Mouse (Mus musculus): ENCODE data around the gene Dennd1a. TPM values are rescaled to one million over a fixed set of nuclear protein-coding genes. Genes with fewer than 3 reads are reported as not detected.

Dennd1a gene
- total RNA-seq, 2 experiments from 2014 or later: 17.7 to 18.9 TPM

DNA sequence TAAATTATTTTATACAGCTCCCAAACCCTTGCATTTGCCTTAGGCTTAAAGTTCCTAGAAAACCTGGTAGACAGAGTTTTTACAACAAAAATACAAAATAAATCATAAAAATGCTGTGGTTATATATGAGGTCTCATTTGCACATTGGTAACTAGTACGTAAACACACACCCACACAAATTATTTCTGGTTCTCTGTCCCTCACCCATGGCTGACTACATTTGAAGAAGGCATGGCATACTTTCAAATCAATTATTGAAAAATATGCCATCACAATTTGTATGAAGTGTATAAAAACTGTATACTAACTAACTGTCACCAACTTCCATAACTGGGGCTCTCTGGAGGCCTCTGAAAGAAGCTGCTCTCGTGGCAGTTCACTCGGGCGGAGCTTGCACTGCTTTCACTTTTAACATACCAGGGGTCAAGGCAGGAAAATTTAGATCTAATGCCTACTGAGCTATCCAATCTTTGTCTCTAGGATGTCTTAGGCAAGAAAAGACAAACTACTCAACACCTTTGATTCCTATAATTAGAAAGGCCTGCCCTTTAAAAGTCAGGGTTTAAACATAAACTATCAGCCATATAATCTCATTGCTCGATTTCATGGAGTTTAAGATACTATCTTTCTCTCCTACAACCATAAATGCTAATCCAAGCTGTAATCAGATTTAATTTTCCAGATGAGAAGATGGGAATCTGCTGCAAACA lies 122.7 kb downstream of the Dennd1a start:
- no peak for DNase-seq

GRCm38 (mm10) chr2:38162486-38162885 lies 124.7 kb downstream of the Dennd1a start:
- DNase-seq: no peak

DNA sequence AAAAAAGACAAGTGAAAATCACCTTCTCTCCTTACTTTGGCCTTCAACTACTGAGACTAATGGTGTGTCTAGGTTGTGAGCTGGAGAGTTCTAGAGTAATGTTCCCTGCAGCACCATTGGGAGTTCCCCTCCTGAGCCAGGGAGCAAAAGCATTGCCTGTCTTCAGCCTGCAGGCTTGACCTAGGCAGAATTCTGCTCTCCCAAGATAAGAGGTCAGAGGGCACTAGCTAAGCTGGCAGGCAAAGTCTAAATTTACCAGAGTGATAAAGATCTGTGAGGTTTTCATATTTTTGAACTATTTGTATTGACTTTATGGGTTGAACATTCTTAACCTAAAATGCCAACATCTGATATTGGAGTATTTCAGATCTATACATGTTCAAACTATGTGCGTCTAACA lies 125.7 kb downstream of the Dennd1a start:
- DNase-seq: no peak

DNA sequence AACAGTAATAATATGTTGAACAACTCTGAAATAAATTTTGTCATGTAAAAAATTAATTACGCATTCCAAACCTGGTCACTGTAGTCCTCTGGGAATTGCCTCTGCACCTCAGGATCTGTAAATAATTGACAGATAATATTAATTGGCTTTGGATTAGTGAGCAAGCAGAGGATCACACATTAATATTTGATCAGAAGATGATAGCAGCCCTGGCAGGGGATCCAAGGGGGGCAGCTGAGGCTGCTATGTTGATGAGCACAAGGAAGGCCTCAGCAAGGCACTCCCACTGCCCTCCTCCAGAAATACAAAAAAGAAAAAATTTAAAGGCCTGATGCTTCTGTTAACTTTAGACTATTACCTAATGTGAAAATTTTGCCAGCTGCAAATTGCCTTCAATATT lies 127.5 kb downstream of the Dennd1a start:
- DNase-seq: no peak

DNA sequence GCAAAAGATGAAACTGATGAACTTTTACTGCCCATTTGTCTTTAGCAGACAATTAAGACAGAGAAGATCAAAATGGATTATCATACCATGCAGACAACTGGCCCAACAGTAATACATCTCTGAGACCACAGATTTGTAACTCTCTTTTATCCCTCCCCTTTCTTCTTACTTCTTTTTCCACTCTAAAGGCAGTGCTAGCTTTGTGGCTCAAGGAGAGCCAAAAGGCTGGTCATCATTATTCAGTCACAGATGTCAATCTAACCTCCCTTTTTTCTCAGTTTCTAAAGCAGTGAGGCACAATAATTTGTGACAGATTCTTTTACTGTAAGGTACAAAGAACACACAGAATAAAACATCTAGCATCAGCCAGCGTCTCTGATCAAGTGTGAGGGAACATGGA lies 130.2 kb downstream of the Dennd1a start:
- no peak for DNase-seq

GRCm38 (mm10) chr2:38156001-38156400 lies 131.2 kb downstream of the Dennd1a start:
- no peak for DNase-seq

- DNase-seq: no peak
These were observed 142.4 kb downstream of the Dennd1a start for GRCm38 (mm10) chr2:38144831-38145230.

GRCm38 (mm10) chr2:38144067-38144779 lies 143.0 kb downstream of the Dennd1a start:
- no peak for DNase-seq

DNA sequence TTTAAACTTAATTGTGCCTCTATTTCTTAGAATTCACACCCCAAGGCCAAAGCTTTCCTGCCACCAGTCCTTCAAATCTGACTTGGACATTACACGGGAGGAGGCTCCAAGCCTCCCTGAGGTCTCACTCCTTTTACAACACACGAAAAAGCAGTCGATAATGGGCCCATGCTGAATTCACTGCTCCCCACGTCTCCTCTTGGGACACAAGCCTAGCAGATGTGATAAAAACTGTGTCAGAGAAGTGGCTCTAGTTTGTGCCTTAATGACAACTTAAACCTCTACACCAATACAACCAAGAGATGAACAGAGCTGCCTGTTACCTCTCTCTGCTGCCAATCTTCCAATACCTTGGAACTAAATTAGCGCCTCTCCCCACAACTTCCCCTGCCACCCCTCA lies 144.3 kb downstream of the Dennd1a start:
- no peak for DNase-seq

GRCm38 (mm10) chr2:38142210-38142609 lies 145.0 kb downstream of the Dennd1a start:
- no peak for DNase-seq

DNA sequence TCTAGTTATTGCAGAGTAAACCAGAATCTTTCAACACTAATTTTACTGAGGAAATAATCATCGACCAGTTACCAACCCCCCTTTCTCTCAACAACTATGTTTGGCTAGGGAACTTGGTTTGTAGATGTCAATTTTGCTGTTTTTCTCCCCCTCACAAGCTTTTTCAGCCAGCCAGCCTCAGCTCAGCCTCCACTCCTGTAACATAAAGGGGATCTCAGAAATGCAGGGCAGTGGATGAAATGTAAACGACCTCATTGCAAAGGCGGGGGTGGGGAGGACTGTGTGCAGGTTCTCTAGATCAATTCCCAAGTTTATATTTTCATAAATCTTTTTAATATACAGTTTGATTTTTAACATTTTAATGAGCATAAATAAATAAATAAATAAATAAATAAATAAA lies 147.7 kb downstream of the Dennd1a start:
- DNase-seq: no peak

- DNase-seq: no peak
These were observed 150.1 kb downstream of the Dennd1a start for GRCm38 (mm10) chr2:38137086-38137485.

DNA sequence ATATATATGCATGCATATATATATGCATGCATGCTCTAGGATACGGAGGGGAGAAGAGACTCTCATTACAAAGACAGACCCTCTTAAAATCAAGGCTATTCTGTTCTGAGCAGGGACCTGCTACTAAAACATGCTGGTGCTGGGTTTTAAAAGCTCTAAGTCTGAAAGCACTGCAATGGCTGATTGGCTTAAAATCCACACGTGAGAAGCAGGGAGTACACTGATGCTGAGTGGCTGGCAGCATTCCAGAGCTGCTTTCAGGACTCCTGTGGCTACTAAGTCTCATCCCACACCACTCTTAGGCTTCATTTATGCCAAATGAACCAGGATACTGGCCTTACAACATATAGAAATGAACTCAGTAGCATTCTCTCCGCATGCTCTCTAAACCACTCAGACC lies 151.8 kb downstream of the Dennd1a start:
- no peak for DNase-seq

DNA sequence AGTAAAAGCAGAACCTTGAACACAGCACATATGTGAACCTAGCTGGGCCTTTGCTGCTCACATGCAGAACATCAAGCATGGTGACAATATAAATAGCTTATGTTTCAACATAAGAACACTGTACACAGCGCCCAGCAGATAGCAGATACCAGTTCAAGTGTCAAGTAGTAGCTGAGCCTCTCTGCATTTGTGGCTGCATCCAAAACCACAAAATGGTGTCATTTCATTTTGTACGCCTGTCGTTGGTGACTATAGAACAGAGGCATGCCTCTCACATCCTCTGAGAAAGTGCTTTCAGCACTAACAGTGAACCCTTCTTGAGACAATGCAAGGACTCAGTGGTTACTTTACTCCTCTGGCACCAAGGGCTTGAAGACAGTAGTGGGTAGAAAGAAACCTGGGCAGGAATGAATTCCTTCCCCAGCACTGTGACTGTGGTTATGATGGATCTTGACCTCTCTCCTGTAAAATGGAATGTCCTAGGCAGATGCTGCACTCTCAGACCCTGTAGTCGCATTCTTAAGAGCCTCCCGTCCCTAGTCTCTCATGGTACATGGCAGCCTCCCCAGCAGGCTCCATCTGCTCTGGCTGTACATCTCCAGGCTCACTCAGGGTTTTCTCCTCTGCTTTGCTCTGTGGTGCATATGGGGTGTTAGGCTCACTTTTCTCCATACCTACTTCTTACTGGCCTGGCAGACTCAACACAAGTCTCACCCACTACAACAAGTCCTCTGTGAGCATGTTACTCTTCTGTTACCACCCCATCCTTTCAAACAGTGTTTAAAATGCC lies 154.0 kb downstream of the Dennd1a start:
- no peak for DNase-seq

GRCm38 (mm10) chr2:38132233-38132822 lies 154.9 kb downstream of the Dennd1a start:
- no peak for DNase-seq

DNA sequence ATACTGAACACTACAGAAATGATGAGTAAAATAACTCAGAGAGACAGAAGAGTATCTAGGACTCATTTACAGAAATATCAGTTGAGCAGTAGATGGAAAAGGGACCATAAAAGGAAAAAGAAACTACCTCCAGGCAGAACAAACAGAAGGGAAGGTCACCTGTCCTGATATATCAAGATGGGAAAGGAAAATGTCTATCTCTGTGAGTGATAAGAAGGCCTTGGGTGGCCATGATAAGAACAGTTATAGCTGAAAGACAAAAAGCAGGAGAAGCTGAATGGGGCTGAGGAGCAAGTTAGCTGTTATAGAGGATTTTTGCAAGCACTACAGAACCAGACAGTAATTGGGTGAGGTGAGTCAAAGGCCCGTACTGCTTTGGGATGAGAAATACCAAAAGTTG lies 155.7 kb downstream of the Dennd1a start:
- DNase-seq: no peak

DNA sequence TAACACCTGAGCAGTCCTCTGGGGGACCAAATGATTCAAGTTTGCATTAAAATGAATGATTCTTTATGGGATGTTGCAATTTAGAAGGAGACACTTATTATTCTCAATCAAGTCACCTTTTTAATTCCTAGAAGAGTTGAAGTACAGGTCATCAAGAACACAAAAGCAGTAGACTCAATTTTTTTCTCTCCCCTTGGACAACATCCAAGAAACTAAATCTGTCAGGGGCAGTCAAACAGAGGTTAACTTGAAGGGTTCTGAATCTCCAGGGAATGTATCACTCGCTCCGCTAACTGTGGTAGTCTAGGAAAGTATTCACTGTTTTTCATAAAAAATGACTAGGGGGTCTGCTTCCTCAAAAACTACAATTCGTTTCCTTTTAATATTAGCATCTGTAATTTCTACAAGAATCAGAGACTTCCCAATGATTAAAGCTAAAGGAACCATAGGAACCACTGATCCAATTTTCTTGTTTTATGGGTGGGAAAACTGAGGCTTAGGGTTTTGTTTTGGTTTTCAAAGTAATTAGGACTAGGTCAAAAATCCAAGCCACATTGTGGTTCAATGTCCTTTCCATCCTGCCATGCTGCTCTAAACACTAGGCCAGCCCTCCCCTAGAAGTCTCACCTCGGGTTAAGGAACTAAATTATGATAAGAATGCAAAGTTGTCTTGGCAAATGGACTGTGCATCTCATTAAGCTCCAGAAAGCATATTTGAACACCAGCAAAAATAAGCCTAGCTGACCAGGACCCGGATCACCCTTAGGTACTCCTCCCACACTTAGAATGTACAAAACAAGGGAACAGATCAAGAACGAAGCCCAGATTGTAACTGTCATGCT lies 157.0 kb downstream of the Dennd1a start:
- no peak for DNase-seq

DNA sequence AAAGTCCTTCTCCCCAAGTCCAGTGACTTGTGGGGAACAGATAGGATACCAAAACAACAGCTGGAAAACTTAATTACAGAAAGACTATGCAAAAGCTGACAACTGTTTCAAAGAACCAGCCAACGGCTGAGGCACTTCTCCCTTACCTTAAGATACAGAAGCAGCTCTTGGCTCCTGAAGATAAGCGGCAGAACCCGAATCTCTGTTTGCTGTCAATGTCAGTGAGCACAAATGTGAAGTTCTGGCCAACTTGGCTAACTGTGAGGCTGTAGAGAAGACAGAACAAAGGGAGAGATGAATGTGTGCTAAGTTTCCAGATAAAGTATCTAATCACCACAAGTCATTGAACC lies 160.8 kb downstream of the Dennd1a start:
- no peak for DNase-seq

DNA sequence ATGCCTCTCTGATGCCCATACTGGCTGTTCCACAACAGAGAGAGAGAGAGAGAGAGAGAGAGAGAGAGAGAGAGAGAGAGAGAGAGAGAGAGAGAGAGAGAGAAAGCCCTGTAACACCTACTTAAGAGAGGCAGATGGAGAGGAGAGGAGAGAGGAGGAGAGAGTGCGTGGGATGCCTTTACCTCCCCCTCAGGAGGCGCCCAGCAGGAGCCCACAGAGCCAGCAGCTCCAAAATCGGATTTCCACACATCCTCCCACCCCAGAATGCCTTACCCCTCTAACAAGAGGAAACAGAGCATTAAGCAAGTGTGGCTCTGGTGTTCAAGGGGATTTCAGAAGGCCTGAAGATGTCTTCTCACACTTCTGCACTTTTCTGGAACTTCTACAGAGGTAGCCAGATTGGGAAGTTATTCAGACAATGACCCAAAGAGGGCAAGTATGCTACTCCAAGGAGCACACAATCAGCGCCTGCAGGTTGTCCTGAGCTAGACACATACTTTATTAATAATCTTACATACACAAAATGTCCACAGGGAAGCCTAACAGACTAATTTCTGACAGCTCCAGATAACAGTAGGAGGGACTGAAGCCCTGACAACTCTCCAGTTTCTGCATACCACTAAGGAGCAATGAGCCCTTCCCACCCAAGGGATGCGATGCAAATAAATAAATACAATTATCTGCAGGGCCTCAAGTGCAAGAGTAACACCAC lies 161.4 kb downstream of the Dennd1a start:
- DNase-seq: no peak

- no peak for DNase-seq
These were observed 162.5 kb downstream of the Dennd1a start for GRCm38 (mm10) chr2:38124727-38125126.

- no peak for DNase-seq
These were observed 172.2 kb downstream of the Dennd1a start for GRCm38 (mm10) chr2:38115000-38115399.
